Mouse (Mus musculus) ovary, adult 2 months (tissue): ENCODE results near the gene Traf3. TPM values are rescaled to one million over a fixed set of nuclear protein-coding genes. Genes with fewer than 3 reads are reported as not detected.

ENCODE experiments used
- polyA plus RNA-seq: library from polyadenylated mRNA; depleted of rRNA; stranded (reverse); fragments of >200 nt; gene quantifications from 2 replicates; pipeline ENCODE4 v1.2.3, GENCODE M21; 2012; rRNA removed

Gene Traf3
- 22.4 and 23.1 TPM in 2 replicates for polyA plus RNA-seq

GRCm38 (mm10) chr12:111165831-111166591 lies at the start of gene Traf3:
Traf3 (plus strand) TSS chr12:111166370.

GRCm38 (mm10) chr12:111184476-111184875 lies 18.3 kb downstream of the Traf3 start, which contains the start of gene 4930595D18Rik:
4930595D18Rik (minus strand) TSS chr12:111184491.

GRCm38 (mm10) chr12:111270629-111271277 lies 104.6 kb downstream of the Traf3 start, which contains the start of gene Amn:
Amn (plus strand) TSS chr12:111271095.

Other genes starting within 250 kb of the Traf3 start
- 53.1 and 58.5 TPM in 2 replicates for gene Ankrd9, start 187.3 kb upstream of the Traf3 start, polyA plus RNA-seq
- gene Rcor1, start 127.0 kb upstream of the Traf3 start, polyA plus RNA-seq = 6.5 and 7.8 TPM in 2 replicates
- gene 4930595D18Rik, start 18.1 kb downstream of the Traf3 start, polyA plus RNA-seq = not detected in 2 replicates
- gene Amn, start 104.7 kb downstream of the Traf3 start, polyA plus RNA-seq = 2.4 and 3.2 TPM in 2 replicates
- gene Cdc42bpb, start 211.3 kb downstream of the Traf3 start, polyA plus RNA-seq = 408 and 436 TPM in 2 replicates
- gene Lbhd2, start 240.4 kb downstream of the Traf3 start, polyA plus RNA-seq = 0.73 and 0.99 TPM in 2 replicates